Mouse (Mus musculus): ENCODE measurements around the gene Hoxb8. TPM values are rescaled to one million over a fixed set of nuclear protein-coding genes. Genes with fewer than 3 reads are reported as not detected.

Gene Hoxb8
- polyA plus RNA-seq, 1 experiment from 2014 or later, result 0.42 TPM

GRCm38 (mm10) chr11:96302381-96303150 lies 20.9 kb downstream of the Hoxb8 start:
- TF ChIP-seq EP300 (optimal IDR thresholded peaks at IDR 0.05) (no peak), CTCF (IDR thresholded peaks at IDR 0.05; ENCODE audit: low read depth) (no peak)
- Histone ChIP-seq H3K4me2 (replicated peaks; ENCODE audit: low read depth) (peak overlapping the region; percentile 72), H3K9ac (ENCODE audit: low read length) (peak overlapping the region; percentile 41; the same call in 1 of the 2 replicates), H3K36me3 (ENCODE audit: control insufficient read depth, insufficient read depth, low read length) (no peaks in the 10 kb centered on the region), H3K9me3 (ENCODE audit: control insufficient read depth, low read length) (no peaks in the 10 kb centered on the region), H3K27ac (replicated peaks) (peak overlapping the region; percentile 8), H3K4me3 (ENCODE audit: low read depth, low read length) (peak overlapping the region; percentile 52), H3K27me3 (ENCODE audit: control insufficient read depth, insufficient read depth, low read length) (no peaks in the 10 kb centered on the region), H3K4me1 (replicated peaks; ENCODE audit: control insufficient read depth, insufficient read depth) (no peaks in the 10 kb centered on the region)
- ATAC-seq (ENCODE audit: low FRiP score, low TSS enrichment) (no peak), DNase-seq (ENCODE audit: low spot score) (no peak)
- 16% methylated on average over 23 of the region's 23 CpGs for WGBS

DNA sequence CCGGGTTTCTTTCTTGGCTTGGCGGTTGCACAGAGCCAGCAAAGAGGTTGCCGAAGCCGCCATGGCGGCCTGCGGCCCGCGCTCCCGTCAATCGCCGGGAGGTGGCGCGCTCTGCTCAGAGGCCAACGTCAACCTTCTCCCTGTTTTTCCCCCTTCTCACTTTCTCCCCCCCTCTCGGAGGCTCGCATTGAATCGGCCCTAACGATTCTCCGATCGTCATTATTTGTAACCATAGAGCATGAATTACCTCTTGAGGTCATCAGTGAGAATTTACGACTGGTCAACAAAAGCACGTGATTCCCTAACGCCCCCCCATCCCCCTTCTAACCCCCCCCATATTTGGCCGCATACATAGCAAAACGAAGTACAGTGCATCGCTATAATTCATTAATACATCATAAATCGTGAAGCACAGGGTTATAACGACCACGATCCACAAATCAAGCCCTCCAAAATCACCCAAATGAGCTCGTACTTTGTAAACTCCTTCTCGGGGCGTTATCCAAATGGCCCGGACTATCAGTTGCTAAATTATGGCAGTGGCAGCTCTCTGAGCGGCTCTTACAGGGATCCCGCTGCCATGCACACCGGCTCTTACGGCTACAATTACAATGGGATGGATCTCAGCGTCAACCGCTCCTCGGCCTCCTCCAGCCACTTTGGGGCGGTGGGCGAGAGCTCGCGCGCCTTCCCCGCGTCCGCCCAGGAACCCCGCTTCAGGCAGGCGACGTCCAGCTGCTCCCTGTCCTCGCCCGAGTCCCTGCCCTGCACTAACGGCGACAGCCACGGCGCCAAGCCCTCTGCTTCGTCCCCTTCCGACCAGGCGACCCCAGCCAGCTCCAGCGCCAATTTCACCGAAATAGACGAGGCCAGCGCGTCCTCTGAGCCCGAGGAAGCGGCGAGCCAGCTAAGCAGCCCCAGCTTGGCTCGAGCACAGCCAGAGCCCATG lies 21.7 kb downstream of the Hoxb8 start, which contains the start of gene Hoxb5:
Hoxb5 (plus strand) TSS at position 186 of the 949 bp plus-strand sequence.
- ATAC-seq (ENCODE audit: low FRiP score, low TSS enrichment) (peak; percentile 56; the same call in 1 of the 2 replicates), DNase-seq (ENCODE audit: low spot score) (peak; percentile 85)
- no peaks in the 10 kb centered on the region for H3K36me3 ChIP-seq (ENCODE audit: control insufficient read depth, insufficient read depth, low read length)
- H3K9me3 ChIP-seq (ENCODE audit: control insufficient read depth, low read length), result no peaks in the 10 kb centered on the region
- TF ChIP-seq EP300 (optimal IDR thresholded peaks at IDR 0.05) (peak; percentile 28), CTCF (IDR thresholded peaks at IDR 0.05; ENCODE audit: low read depth) (peak; percentile 92)
- H3K27ac ChIP-seq (replicated peaks), result peak within 1 kb of the TSS; percentile 92
- peak within 1 kb of the TSS; percentile 80 for H3K9ac ChIP-seq (ENCODE audit: low read length)
- H3K4me3 ChIP-seq (ENCODE audit: low read depth, low read length), result peak within 1 kb of the TSS; percentile 52
- H3K4me1 ChIP-seq (replicated peaks; ENCODE audit: control insufficient read depth, insufficient read depth), result no peaks in the 10 kb centered on the region
- no peaks in the 10 kb centered on the region for H3K27me3 ChIP-seq (ENCODE audit: control insufficient read depth, insufficient read depth, low read length)
- peak within 1 kb of the TSS; percentile 72 for H3K4me2 ChIP-seq (replicated peaks; ENCODE audit: low read depth)
- WGBS, result 2% methylated on average over 69 of the region's 69 CpGs

- no peak for DNase-seq (ENCODE audit: low spot score)
- Histone ChIP-seq H3K27ac (replicated peaks) (peak overlapping the region; percentile 92), H3K4me2 (replicated peaks; ENCODE audit: low read depth) (peak overlapping the region; percentile 72), H3K4me3 (ENCODE audit: low read depth, low read length) (peak overlapping the region; percentile 52), H3K9me3 (ENCODE audit: control insufficient read depth, low read length) (no peaks in the 10 kb centered on the region), H3K4me1 (replicated peaks; ENCODE audit: control insufficient read depth, insufficient read depth) (no peaks in the 10 kb centered on the region), H3K36me3 (ENCODE audit: control insufficient read depth, insufficient read depth, low read length) (no peaks in the 10 kb centered on the region), H3K27me3 (ENCODE audit: control insufficient read depth, insufficient read depth, low read length) (no peaks in the 10 kb centered on the region), H3K9ac (ENCODE audit: low read length) (peak overlapping the region; percentile 80)
- no peak for TF ChIP-seq EP300 (optimal IDR thresholded peaks at IDR 0.05)
- no peak for TF ChIP-seq CTCF (IDR thresholded peaks at IDR 0.05; ENCODE audit: low read depth)
- ATAC-seq (ENCODE audit: low FRiP score, low TSS enrichment), result no peak
- 8% methylated on average over 38 of the region's 38 CpGs for WGBS
Measured at GRCm38 (mm10) chr11:96304381-96305195, 22.9 kb downstream of the Hoxb8 start.

GRCm38 (mm10) chr11:96305505-96306182 lies 23.9 kb downstream of the Hoxb8 start:
- Histone ChIP-seq H3K27me3 (ENCODE audit: control insufficient read depth, insufficient read depth, low read length) (no peaks in the 10 kb centered on the region), H3K4me3 (ENCODE audit: low read depth, low read length) (peak overlapping the region; percentile 52), H3K9ac (ENCODE audit: low read length) (peak overlapping the region; percentile 80), H3K36me3 (ENCODE audit: control insufficient read depth, insufficient read depth, low read length) (no peaks in the 10 kb centered on the region), H3K9me3 (ENCODE audit: control insufficient read depth, low read length) (no peaks in the 10 kb centered on the region), H3K27ac (replicated peaks) (peak overlapping the region; percentile 86), H3K4me2 (replicated peaks; ENCODE audit: low read depth) (peak overlapping the region; percentile 72), H3K4me1 (replicated peaks; ENCODE audit: control insufficient read depth, insufficient read depth) (no peaks in the 10 kb centered on the region)
- WGBS, result 51% methylated on average over 6 of the region's 6 CpGs
- TF ChIP-seq CTCF (IDR thresholded peaks at IDR 0.05; ENCODE audit: low read depth), result no peak
- TF ChIP-seq EP300 (optimal IDR thresholded peaks at IDR 0.05), result no peak
- no peak for ATAC-seq (ENCODE audit: low FRiP score, low TSS enrichment)
- no peak for DNase-seq (ENCODE audit: low spot score)
